Mouse (Mus musculus) hindbrain, embryonic 16.5 days (tissue): ENCODE measurements around the gene Mef2c. TPM values are rescaled to one million over a fixed set of nuclear protein-coding genes. Genes with fewer than 3 reads are reported as not detected.

Experiments used
- ATAC-seq: fragments of 200-750 bp; cut with Nextera tagmentation; 2 replicates; pipeline ENCODE4 v1.8.0; 2017; ENCODE audit warnings: moderate TSS enrichment, moderate library complexity
- H3K27ac ChIP-seq: fragments of 300-500 bp; sonication (generic); 2 replicates; pipeline ENCODE4 v1.5.1; 2014; ENCODE audit warnings: low read depth, mild to moderate bottlenecking, control low read depth, low read length, moderate library complexity
- H3K27me3 ChIP-seq: fragments of 300-500 bp; sonication (generic); replicated peaks from 2 replicates; pipeline ENCODE4 v1.6.1; 2014; ENCODE audit warnings: low read length; ENCODE audit not compliant: control insufficient read depth, insufficient read depth
- H3K36me3 ChIP-seq: fragments of 300-500 bp; sonication (generic); 2 replicates; pipeline ENCODE4 v1.6.1; 2014; ENCODE audit warnings: mild to moderate bottlenecking, low read length, moderate library complexity, mixed read lengths; ENCODE audit not compliant: control insufficient read depth, insufficient read depth
- H3K4me1 ChIP-seq: fragments of 300-500 bp; sonication (generic); 2 replicates; pipeline ENCODE4 v1.6.1; 2014; ENCODE audit warnings: low read depth, low read length; ENCODE audit not compliant: control insufficient read depth, insufficient read depth
- H3K4me2 ChIP-seq: fragments of 300-500 bp; sonication (generic); 2 replicates; pipeline ENCODE4 v1.6.1; 2014; ENCODE audit warnings: mild to moderate bottlenecking, low read length, control low read depth, moderate library complexity
- H3K4me3 ChIP-seq: fragments of 300-500 bp; sonication (generic); 2 replicates; pipeline ENCODE4 v1.5.1; 2014; ENCODE audit warnings: mild to moderate bottlenecking, low read length, control low read depth, moderate library complexity
- H3K9ac ChIP-seq: fragments of 300-500 bp; sonication (generic); 2 replicates; pipeline ENCODE4 v1.6.1; 2014; ENCODE audit warnings: low read depth, mild to moderate bottlenecking, control low read depth, low read length, moderate library complexity
- H3K9me3 ChIP-seq: fragments of 300-500 bp; sonication (generic); 2 replicates; pipeline ENCODE4 v1.6.1; 2014; ENCODE audit warnings: mild to moderate bottlenecking, low read length, moderate library complexity; ENCODE audit not compliant: control insufficient read depth
- WGBS: fragments of 180-500 bp; shearing (Covaris S2); extraction: QIAGEN DNeasy Blood & Tissue Kit; methylation state at CpG from one replicate; pipeline ENCODE4 v1.1.7; 2014; 5-methylcytosine and 5-hydroxymethylcytosine counted together
- polyA plus RNA-seq: library from polyadenylated mRNA; unstranded; fragments of >200 nt; fragmentation: Nextera tagmentation; extraction: Ambion mirVana; gene quantifications from 2 replicates; pipeline ENCODE4 v1.2.1, GENCODE M21; 2015

Mef2c gene
- polyA plus RNA-seq, 1 experiment from 2014 or later, result 38.9 TPM

DNA sequence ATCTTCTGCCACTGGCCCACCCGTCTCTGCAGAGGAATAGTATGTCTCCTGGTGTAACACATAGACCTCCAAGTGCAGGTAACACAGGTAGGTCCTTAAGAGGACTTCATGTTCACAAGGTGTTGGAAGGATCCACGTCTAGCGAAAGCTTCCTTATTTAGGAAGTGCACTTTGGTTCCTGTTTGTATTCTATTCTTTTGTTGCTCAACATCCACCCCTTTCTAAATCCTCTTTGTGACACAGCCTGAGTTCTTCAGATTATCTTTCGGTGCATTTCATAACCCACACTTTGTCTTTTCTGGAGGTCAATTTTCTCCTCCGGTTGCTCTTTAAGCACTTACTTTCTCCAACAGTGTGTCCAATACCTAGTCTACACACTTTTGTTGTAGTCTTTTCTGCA is 129.3 kb downstream of the Mef2c start:
- 93% methylated on average over 5 of the region's 5 CpGs for WGBS
- no peak overlapping the region for H3K27ac ChIP-seq
- no peaks in the 10 kb centered on the region for H3K27me3 ChIP-seq
- no peaks in the 10 kb centered on the region for H3K36me3 ChIP-seq
- no peaks in the 10 kb centered on the region for H3K9me3 ChIP-seq
- no peak overlapping the region for H3K4me3 ChIP-seq
- no peak overlapping the region for H3K4me2 ChIP-seq
- no peak for ATAC-seq
- no peaks in the 10 kb centered on the region for H3K4me1 ChIP-seq
- no peak overlapping the region for H3K9ac ChIP-seq

GRCm38 (mm10) chr13:83635218-83635617 is 131.4 kb downstream of the Mef2c start:
- no peaks in the 10 kb centered on the region for H3K9me3 ChIP-seq
- no peaks in the 10 kb centered on the region for H3K4me1 ChIP-seq
- no peak overlapping the region for H3K4me2 ChIP-seq
- H3K36me3 ChIP-seq, result no peaks in the 10 kb centered on the region
- H3K4me3 ChIP-seq, result no peak overlapping the region
- no peak overlapping the region for H3K9ac ChIP-seq
- ATAC-seq, result no peak
- no peaks in the 10 kb centered on the region for H3K27me3 ChIP-seq
- 34% methylated on average over 7 of the region's 7 CpGs for WGBS
- H3K27ac ChIP-seq, result no peak overlapping the region

- no peaks in the 10 kb centered on the region for H3K36me3 ChIP-seq
- H3K9ac ChIP-seq, result no peak overlapping the region
- ATAC-seq, result no peak
- H3K9me3 ChIP-seq, result no peaks in the 10 kb centered on the region
- no peaks in the 10 kb centered on the region for H3K27me3 ChIP-seq
- no peak overlapping the region for H3K27ac ChIP-seq
- H3K4me1 ChIP-seq, result no peaks in the 10 kb centered on the region
- WGBS, result 94% methylated on average over 3 of the region's 3 CpGs
- H3K4me3 ChIP-seq, result no peak overlapping the region
- no peak overlapping the region for H3K4me2 ChIP-seq
These were observed 133.8 kb downstream of the Mef2c start for GRCm38 (mm10) chr13:83637666-83638065.

DNA sequence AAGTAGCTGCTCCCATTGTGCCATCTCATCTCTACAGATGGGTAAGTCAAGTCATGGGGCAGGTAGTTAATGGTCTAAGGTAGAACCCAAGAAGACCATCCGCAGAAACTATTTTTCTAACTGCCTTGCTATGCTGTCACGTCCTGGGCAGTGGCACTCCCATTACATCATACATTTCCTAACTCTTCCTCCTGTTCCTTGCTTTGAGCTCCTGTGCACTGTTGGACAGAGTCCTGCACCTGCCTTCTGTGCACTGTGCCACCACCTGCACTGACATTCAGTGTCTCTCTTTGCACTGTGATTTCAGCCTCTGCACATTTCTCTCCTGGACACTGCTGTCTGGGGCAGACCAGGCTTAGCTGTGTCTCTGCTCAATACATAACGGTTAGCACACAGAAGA is 134.9 kb downstream of the Mef2c start:
- no peak for ATAC-seq
- Histone ChIP-seq H3K4me2 (no peak overlapping the region), H3K9me3 (no peaks in the 10 kb centered on the region), H3K4me1 (no peaks in the 10 kb centered on the region), H3K27me3 (no peaks in the 10 kb centered on the region), H3K9ac (no peak overlapping the region), H3K27ac (no peak overlapping the region), H3K36me3 (no peaks in the 10 kb centered on the region), H3K4me3 (no peak overlapping the region)
- 89% methylated on average over 3 of the region's 3 CpGs for WGBS

DNA sequence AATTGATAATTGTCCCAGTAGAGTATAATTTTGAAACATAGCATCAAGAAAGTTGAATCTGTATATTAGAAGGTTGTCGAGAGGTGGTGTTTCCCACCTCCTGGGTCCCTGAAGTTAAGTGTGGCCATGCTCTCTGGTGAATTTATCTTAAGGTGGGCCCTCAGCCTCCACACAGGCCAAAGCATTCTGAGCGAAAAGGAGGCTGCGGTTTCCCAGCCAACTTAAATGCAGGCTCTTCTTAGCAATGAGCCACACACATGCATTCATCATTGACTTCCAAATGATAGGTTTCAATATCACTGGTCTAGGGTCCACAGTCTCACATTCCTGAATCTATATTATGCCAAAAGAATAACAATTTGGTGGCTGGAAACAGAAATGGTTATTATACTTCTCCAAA is 145.2 kb downstream of the Mef2c start:
- H3K4me3 ChIP-seq, result no peak overlapping the region
- no peak for ATAC-seq

GRCm38 (mm10) chr13:83649795-83650476 is 146.1 kb downstream of the Mef2c start:
- H3K4me1 ChIP-seq, result no peaks in the 10 kb centered on the region; the same call in 1 of the 2 replicates
- WGBS, result 88% methylated on average over 12 of the region's 12 CpGs
- H3K9ac ChIP-seq, result no peak overlapping the region

More for the DNA sequence above, 145.2 kb downstream of the Mef2c start:
- WGBS, result 91% methylated on average over 3 of the region's 3 CpGs
- H3K4me2 ChIP-seq, result no peak overlapping the region
- no peaks in the 10 kb centered on the region for H3K9me3 ChIP-seq
- H3K27ac ChIP-seq, result no peak overlapping the region
- no peaks in the 10 kb centered on the region; the same call in 1 of the 2 replicates for H3K4me1 ChIP-seq
- no peak overlapping the region for H3K9ac ChIP-seq
- H3K36me3 ChIP-seq, result no peaks in the 10 kb centered on the region
- H3K27me3 ChIP-seq, result no peaks in the 10 kb centered on the region

DNA sequence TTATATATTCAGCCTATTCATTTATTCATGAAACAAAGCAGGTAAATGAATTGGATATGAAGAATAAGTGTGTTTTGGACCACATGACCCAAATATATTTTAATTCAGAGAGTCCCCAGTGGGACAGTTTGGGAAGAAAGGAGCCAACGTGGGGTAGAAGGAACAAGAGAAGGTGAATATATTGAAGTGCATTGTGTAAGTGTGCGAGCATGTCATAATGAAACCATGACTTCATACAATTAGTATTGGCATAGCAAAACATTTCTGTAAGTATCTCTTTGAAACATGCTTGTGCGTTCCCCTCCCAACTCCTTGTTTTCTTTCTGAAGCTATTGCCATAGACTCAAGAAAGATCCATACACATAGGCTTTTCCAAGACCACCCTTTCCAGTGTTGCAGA is 147.0 kb downstream of the Mef2c start:
- no peaks in the 10 kb centered on the region for H3K9me3 ChIP-seq
- no peaks in the 10 kb centered on the region for H3K36me3 ChIP-seq
- no peak overlapping the region for H3K4me2 ChIP-seq
- no peaks in the 10 kb centered on the region; the same call in 1 of the 2 replicates for H3K4me1 ChIP-seq
- no peak overlapping the region for H3K9ac ChIP-seq
- H3K4me3 ChIP-seq, result no peak overlapping the region
- H3K27ac ChIP-seq, result no peak overlapping the region
- ATAC-seq, result no peak
- WGBS, result 88% methylated on average over 3 of the region's 3 CpGs
- H3K27me3 ChIP-seq, result no peaks in the 10 kb centered on the region

More at GRCm38 (mm10) chr13:83649795-83650476, 146.1 kb downstream of the Mef2c start:
- no peaks in the 10 kb centered on the region for H3K36me3 ChIP-seq
- H3K9me3 ChIP-seq, result no peaks in the 10 kb centered on the region
- no peak overlapping the region for H3K4me3 ChIP-seq
- no peak for ATAC-seq
- no peak overlapping the region for H3K4me2 ChIP-seq
- no peaks in the 10 kb centered on the region for H3K27me3 ChIP-seq
- H3K27ac ChIP-seq, result no peak overlapping the region

GRCm38 (mm10) chr13:83651941-83652548 is 148.2 kb downstream of the Mef2c start:
- no peak for ATAC-seq
- WGBS, result 84% methylated on average over 7 of the region's 7 CpGs
- Histone ChIP-seq H3K4me3 (no peak overlapping the region), H3K9me3 (no peaks in the 10 kb centered on the region), H3K27ac (no peak overlapping the region), H3K4me1 (no peaks in the 10 kb centered on the region; the same call in 1 of the 2 replicates), H3K9ac (no peak overlapping the region), H3K27me3 (no peaks in the 10 kb centered on the region), H3K36me3 (no peaks in the 10 kb centered on the region), H3K4me2 (no peak overlapping the region)

- Histone ChIP-seq H3K27me3 (no peaks in the 10 kb centered on the region), H3K4me2 (no peak overlapping the region), H3K9me3 (no peaks in the 10 kb centered on the region), H3K9ac (no peak overlapping the region), H3K4me3 (no peak overlapping the region), H3K4me1 (no peaks in the 10 kb centered on the region; the same call in 1 of the 2 replicates), H3K36me3 (no peaks in the 10 kb centered on the region), H3K27ac (no peak overlapping the region)
- WGBS, result 93% methylated on average over 8 of the region's 8 CpGs
- no peak for ATAC-seq
These were observed 148.7 kb downstream of the Mef2c start for GRCm38 (mm10) chr13:83652560-83652959.
